Mouse (Mus musculus) heart, embryonic 13.5 days (tissue): ENCODE results near the gene Tns1. TPM values are rescaled to one million over a fixed set of nuclear protein-coding genes. Genes with fewer than 3 reads are reported as not detected.

ENCODE experiments used
- ATAC-seq: fragments of 200-750 bp; cut with Nextera tagmentation; 2 replicates; pipeline ENCODE4 v1.8.0; 2017; ENCODE audit warnings: moderate TSS enrichment; ENCODE audit not compliant: insufficient number of reproducible peaks, low FRiP score, low TSS enrichment; ENCODE audit errors: extremely low read depth
- H3K27ac ChIP-seq: fragments of 300-500 bp; sonication (generic); replicated peaks from 2 replicates; pipeline ENCODE4 v1.5.1; 2015; ENCODE audit warnings: moderate library complexity, mild to moderate bottlenecking, inconsistent platforms
- H3K27me3 ChIP-seq: fragments of 300-500 bp; sonication (generic); replicated peaks from 2 replicates; pipeline ENCODE4 v1.6.1; 2015; ENCODE audit warnings: mild to moderate bottlenecking, inconsistent platforms
- H3K36me3 ChIP-seq: fragments of 300-500 bp; sonication (generic); 2 replicates; pipeline ENCODE4 v1.6.1; 2015; ENCODE audit warnings: mild to moderate bottlenecking, inconsistent platforms
- H3K4me1 ChIP-seq: fragments of 300-500 bp; sonication (generic); 2 replicates; pipeline ENCODE4 v1.6.1; 2015; ENCODE audit warnings: inconsistent platforms
- H3K4me2 ChIP-seq: fragments of 300-500 bp; sonication (generic); 2 replicates; pipeline ENCODE4 v1.6.1; 2015; ENCODE audit warnings: inconsistent platforms, mild to moderate bottlenecking, moderate library complexity
- H3K4me3 ChIP-seq: fragments of 300-500 bp; sonication (generic); 2 replicates; pipeline ENCODE4 v1.5.1; 2015; ENCODE audit warnings: moderate library complexity, mild to moderate bottlenecking, inconsistent platforms
- H3K9ac ChIP-seq: fragments of 300-500 bp; sonication (generic); 2 replicates; pipeline ENCODE4 v1.6.1; 2015; ENCODE audit warnings: inconsistent platforms, mild to moderate bottlenecking, moderate library complexity
- H3K9me3 ChIP-seq: fragments of 300-500 bp; sonication (generic); 2 replicates; pipeline ENCODE4 v1.6.1; 2016; ENCODE audit warnings: inconsistent platforms
- WGBS: fragments of 180-500 bp; shearing (Covaris S2); methylation state at CpG from one replicate; pipeline ENCODE4 v1.1.7; 2015; ENCODE audit warnings: mixed read lengths; 5-methylcytosine and 5-hydroxymethylcytosine counted together
- polyA plus RNA-seq: library from polyadenylated mRNA; unstranded; fragments of >200 nt; fragmentation: Nextera tagmentation; extraction: Ambion mirVana; gene quantifications from 2 replicates; pipeline ENCODE4 v1.2.1, GENCODE M21; 2015

The Tns1 gene
- polyA plus RNA-seq, 1 experiment from 2014 or later: 105 TPM

- H3K4me2 ChIP-seq: no peak overlapping the region
- no peak overlapping the region for H3K4me3 ChIP-seq
- no peak for ATAC-seq
- WGBS: 75% methylated on average over 20 of the region's 20 CpGs
- H3K27me3 ChIP-seq: no peaks in the 10 kb centered on the region
- H3K36me3 ChIP-seq: peaks cover 64% of the 10 kb centered on the region
- peaks cover 97% of the 10 kb centered on the region for H3K4me1 ChIP-seq
- peak overlapping the region; percentile 61 for H3K9ac ChIP-seq
- H3K27ac ChIP-seq: no peak overlapping the region
- H3K9me3 ChIP-seq: no peaks in the 10 kb centered on the region
Measured at GRCm38 (mm10) chr1:73953317-73954014, 170.8 kb downstream of the Tns1 start.

- H3K27ac ChIP-seq: no peak overlapping the region
- H3K27me3 ChIP-seq: no peaks in the 10 kb centered on the region
- no peak overlapping the region for H3K4me2 ChIP-seq
- no peak overlapping the region for H3K4me3 ChIP-seq
- ATAC-seq: no peak
- peaks cover 56% of the 10 kb centered on the region for H3K36me3 ChIP-seq
- H3K9me3 ChIP-seq: no peaks in the 10 kb centered on the region
- H3K4me1 ChIP-seq: peaks cover 97% of the 10 kb centered on the region
- H3K9ac ChIP-seq: peak overlapping the region; percentile 44
- WGBS: 74% methylated on average over 10 of the region's 10 CpGs
Measured at GRCm38 (mm10) chr1:73952598-73952997, 171.7 kb downstream of the Tns1 start.

DNA sequence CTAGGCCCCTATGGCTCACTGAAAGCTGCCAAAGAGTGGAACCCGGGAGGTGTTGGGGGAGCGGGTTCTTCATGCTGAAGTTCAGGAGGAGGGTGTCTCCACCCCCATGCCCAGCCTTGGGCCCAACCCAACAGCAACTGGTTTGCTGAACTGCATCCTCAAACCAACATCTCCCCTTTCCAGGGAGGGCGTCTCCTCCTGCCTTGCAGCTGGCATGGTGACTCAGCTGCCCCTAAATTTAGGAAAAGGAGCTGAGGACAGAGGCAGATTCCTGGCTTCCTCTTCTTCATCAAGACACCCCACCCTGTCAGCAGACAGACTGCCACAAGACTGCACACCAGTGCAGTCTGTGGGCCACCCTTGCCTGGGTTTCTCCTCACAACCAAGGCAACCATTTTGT, 173.1 kb downstream of the Tns1 start:
- Histone ChIP-seq H3K27me3 (no peaks in the 10 kb centered on the region), H3K9me3 (no peaks in the 10 kb centered on the region), H3K4me1 (peaks cover 97% of the 10 kb centered on the region), H3K9ac (peak overlapping the region; percentile 47; the same call in 1 of the 2 replicates), H3K27ac (peak overlapping the region; percentile 85), H3K4me2 (no peak overlapping the region), H3K36me3 (peaks cover 57% of the 10 kb centered on the region), H3K4me3 (no peak overlapping the region)
- WGBS: 72% methylated on average over 3 of the region's 3 CpGs
- no peak for ATAC-seq

DNA sequence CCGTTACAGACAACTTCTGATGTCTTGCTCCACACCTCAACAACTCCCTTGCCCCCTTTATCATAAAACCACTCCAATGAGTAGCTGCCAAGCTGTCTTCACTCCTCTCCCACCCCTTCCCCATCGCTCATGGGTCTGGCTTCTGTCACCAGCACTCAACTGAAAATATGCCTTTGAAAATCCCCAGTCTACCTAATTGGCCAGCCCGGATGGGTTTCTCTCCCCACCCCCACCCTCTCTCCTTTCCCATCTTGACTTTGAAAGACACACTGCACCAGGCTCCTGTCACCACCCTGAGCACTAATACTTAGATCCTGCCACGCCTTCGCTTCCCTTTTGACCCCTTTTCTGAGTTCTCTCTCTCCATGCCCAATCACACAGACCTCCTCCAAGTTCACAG, 175.5 kb downstream of the Tns1 start:
- H3K4me3 ChIP-seq: no peak overlapping the region
- peak overlapping the region; percentile 85 for H3K27ac ChIP-seq
- peak overlapping the region; percentile 40; the same call in 1 of the 2 replicates for H3K9ac ChIP-seq
- no peaks in the 10 kb centered on the region for H3K27me3 ChIP-seq
- 0 out of 2 replicates have a peak overlapping the region, but pooled peaks have one; percentile 27 for H3K4me2 ChIP-seq
- WGBS: 17% methylated on average over 5 of the region's 5 CpGs
- H3K4me1 ChIP-seq: peaks cover 97% of the 10 kb centered on the region
- peaks cover 69% of the 10 kb centered on the region for H3K36me3 ChIP-seq
- ATAC-seq: peak; percentile 72; the same call in 1 of the 2 replicates
- no peaks in the 10 kb centered on the region for H3K9me3 ChIP-seq

- no peak for ATAC-seq
- Histone ChIP-seq H3K36me3 (peaks cover 69% of the 10 kb centered on the region), H3K9me3 (no peaks in the 10 kb centered on the region), H3K9ac (peak overlapping the region; percentile 60), H3K4me2 (peak overlapping the region; percentile 27; the same call in 1 of the 2 replicates), H3K27ac (peak overlapping the region; percentile 84), H3K27me3 (no peaks in the 10 kb centered on the region), H3K4me3 (no peak overlapping the region), H3K4me1 (peaks cover 97% of the 10 kb centered on the region)
- WGBS: 61% methylated on average over 15 of the region's 15 CpGs
Measured at GRCm38 (mm10) chr1:73947525-73948304, 176.5 kb downstream of the Tns1 start.

GRCm38 (mm10) chr1:73946701-73947100, 177.5 kb downstream of the Tns1 start:
- Histone ChIP-seq H3K9ac (peak overlapping the region; percentile 47; the same call in 1 of the 2 replicates), H3K9me3 (no peaks in the 10 kb centered on the region), H3K36me3 (peaks cover 69% of the 10 kb centered on the region), H3K27ac (no peak overlapping the region), H3K4me2 (no peak overlapping the region), H3K27me3 (no peaks in the 10 kb centered on the region), H3K4me3 (no peak overlapping the region), H3K4me1 (peaks cover 99% of the 10 kb centered on the region)
- WGBS: 61% methylated on average over 7 of the region's 7 CpGs
- no peak for ATAC-seq

- WGBS: 44% methylated on average over 3 of the region's 3 CpGs
Measured at GRCm38 (mm10) chr1:73944393-73944792, 179.9 kb downstream of the Tns1 start.

DNA sequence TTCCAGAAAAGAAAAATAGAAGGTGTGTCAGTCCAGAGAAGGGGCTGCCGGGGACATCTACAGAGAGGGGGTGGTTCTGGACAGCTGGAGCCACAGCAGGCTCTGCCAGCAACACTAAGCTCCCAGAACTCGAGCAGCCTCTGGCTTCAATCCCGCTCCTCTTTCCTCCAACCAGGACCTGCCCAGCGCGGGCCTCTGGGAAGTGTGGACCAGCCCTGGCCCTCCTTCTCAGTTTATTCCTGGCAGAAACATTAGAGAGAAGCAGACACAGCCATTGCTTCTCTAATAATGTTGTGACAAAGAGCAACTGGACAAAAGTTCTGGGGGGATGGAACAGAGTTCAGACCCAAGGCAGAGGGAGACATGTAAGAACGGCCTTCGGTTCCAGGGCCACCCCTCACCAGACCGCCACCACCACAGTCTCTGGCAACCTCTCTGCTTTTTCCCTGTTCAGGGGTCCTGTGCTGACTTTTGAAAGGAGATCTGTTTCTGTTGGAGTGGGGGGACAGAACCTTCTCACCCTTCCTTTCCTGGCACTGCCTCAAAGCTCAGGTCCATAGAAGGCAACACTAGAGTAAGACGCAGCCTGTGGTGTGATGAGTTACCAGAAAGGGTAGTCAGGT, 180.5 kb downstream of the Tns1 start:
- peaks cover 91% of the 10 kb centered on the region for H3K4me1 ChIP-seq
- no peak overlapping the region for H3K4me3 ChIP-seq
- 69% methylated on average over 9 of the region's 9 CpGs for WGBS
- H3K27me3 ChIP-seq: no peaks in the 10 kb centered on the region
- peak overlapping the region; percentile 68 for H3K27ac ChIP-seq
- no peak overlapping the region for H3K4me2 ChIP-seq
- peaks cover 72% of the 10 kb centered on the region for H3K36me3 ChIP-seq
- no peak for ATAC-seq
- peak overlapping the region; percentile 67 for H3K9ac ChIP-seq
- H3K9me3 ChIP-seq: no peaks in the 10 kb centered on the region

More at GRCm38 (mm10) chr1:73944393-73944792, 179.9 kb downstream of the Tns1 start:
- ATAC-seq: no peak
- Histone ChIP-seq H3K36me3 (peaks cover 68% of the 10 kb centered on the region), H3K27ac (peak overlapping the region; percentile 68), H3K4me3 (no peak overlapping the region), H3K4me2 (no peak overlapping the region), H3K4me1 (peaks cover 92% of the 10 kb centered on the region), H3K27me3 (no peaks in the 10 kb centered on the region), H3K9me3 (no peaks in the 10 kb centered on the region), H3K9ac (peak overlapping the region; percentile 67)

GRCm38 (mm10) chr1:73943255-73943654, 181.0 kb downstream of the Tns1 start:
- Histone ChIP-seq H3K27ac (peak overlapping the region; percentile 68), H3K4me2 (no peak overlapping the region), H3K27me3 (no peaks in the 10 kb centered on the region), H3K4me3 (no peak overlapping the region), H3K9ac (no peak overlapping the region; the same call in 1 of the 2 replicates), H3K4me1 (peaks cover 91% of the 10 kb centered on the region), H3K36me3 (peaks cover 77% of the 10 kb centered on the region), H3K9me3 (no peaks in the 10 kb centered on the region)
- WGBS: 83% methylated on average over 5 of the region's 5 CpGs
- ATAC-seq: no peak

DNA sequence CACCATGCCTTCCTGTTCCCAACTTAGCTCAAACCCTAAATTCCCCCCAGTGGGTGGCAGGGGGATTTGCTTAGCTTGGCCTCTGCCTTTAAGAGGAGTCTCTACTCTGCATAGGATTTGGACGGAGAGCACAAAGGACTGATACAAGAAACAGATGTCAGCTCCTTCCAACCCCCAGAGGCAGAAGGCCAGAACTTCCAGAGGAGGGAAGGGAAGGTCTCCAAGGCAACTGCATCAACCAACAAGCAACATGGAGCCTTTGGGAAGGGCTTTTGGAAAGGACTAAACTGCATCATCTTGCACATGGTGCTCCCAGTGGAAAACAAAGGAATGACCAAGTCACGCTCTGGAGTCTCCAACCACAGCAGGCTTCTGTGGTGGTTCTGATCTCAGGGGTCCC, 182.0 kb downstream of the Tns1 start:
- Histone ChIP-seq H3K9me3 (no peaks in the 10 kb centered on the region), H3K27me3 (no peaks in the 10 kb centered on the region), H3K4me1 (peaks cover 91% of the 10 kb centered on the region), H3K9ac (no peak overlapping the region), H3K4me3 (no peak overlapping the region), H3K27ac (0 out of 2 replicates have a peak overlapping the region, but pooled peaks have one; percentile 68), H3K4me2 (no peak overlapping the region), H3K36me3 (peaks cover 87% of the 10 kb centered on the region)
- 41% methylated on average over 2 of the region's 2 CpGs for WGBS
- ATAC-seq: no peak

DNA sequence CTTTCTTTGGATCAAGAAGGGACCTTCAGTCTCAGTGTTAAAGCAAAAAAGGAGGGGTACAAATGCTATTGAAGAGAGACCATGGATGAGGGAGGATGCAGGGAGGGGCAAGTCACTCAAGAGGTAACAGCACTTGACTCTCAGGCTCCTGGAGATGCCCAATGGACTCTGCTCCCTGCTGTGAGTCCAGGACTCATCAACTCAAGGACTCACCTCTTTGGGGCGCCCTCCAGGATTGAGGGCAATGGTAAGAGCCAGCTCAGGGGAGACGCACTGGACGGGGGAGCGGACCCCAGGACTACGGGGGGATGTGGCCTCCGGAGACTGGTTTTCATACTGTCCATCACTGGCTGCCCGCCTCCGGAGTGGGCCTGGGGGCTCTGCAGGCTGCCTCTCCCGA, 182.6 kb downstream of the Tns1 start:
- no peaks in the 10 kb centered on the region for H3K27me3 ChIP-seq
- no peak overlapping the region for H3K4me3 ChIP-seq
- H3K27ac ChIP-seq: no peak overlapping the region
- H3K4me2 ChIP-seq: no peak overlapping the region
- peaks cover 91% of the 10 kb centered on the region for H3K4me1 ChIP-seq
- no peak overlapping the region for H3K9ac ChIP-seq
- no peaks in the 10 kb centered on the region for H3K9me3 ChIP-seq
- no peak for ATAC-seq
- WGBS: 71% methylated on average over 9 of the region's 9 CpGs
- peaks cover 91% of the 10 kb centered on the region for H3K36me3 ChIP-seq
